Mouse (Mus musculus): ENCODE results near the gene Tulp2.

GRCm38 (mm10) chr7:45465112-45465511, 16.6 kb upstream of the Tulp2 start:
- no peak for TF ChIP-seq CTCF (IDR thresholded peaks at IDR 0.05; ENCODE audit: insufficient read depth, low read length)
- no peak for TF ChIP-seq POLR2A (IDR thresholded peaks at IDR 0.05; ENCODE audit: borderline replicate concordance, extremely low read depth, low read depth, low read length)
